Mouse (Mus musculus) brown adipose tissue, adult 24 weeks (tissue): Measurements from ENCODE around the gene Stil. TPM values are rescaled to one million over a fixed set of nuclear protein-coding genes. Genes with fewer than 3 reads are reported as not detected.

Experiments used
- H3K27ac ChIP-seq: fragments of 200-500 bp; replicated peaks from 2 replicates; pipeline ENCODE4 v1.5.1; 2012; ENCODE audit warnings: low read depth, mild to moderate bottlenecking, low read length
- H3K4me1 ChIP-seq: fragments of 200-500 bp; 2 replicates; pipeline ENCODE4 v1.6.1; 2012; ENCODE audit warnings: low read length, mixed read lengths; ENCODE audit not compliant: control insufficient read depth, insufficient read depth, insufficient read length
- H3K4me3 ChIP-seq: fragments of 200-500 bp; 2 replicates; pipeline ENCODE4 v1.5.1; 2012; ENCODE audit warnings: low read depth, mild to moderate bottlenecking, low read length, moderate library complexity; ENCODE audit not compliant: insufficient read depth
- polyA plus RNA-seq: library from polyadenylated mRNA; stranded (reverse); fragments of >200 nt; gene quantifications from 2 replicates; pipeline ENCODE4 v1.2.4, GENCODE M21; 2012; ENCODE audit not compliant: missing spikeins, insufficient read depth, insufficient read length

Gene Stil
- polyA plus RNA-seq, 1 experiment = 0.52 TPM

DNA sequence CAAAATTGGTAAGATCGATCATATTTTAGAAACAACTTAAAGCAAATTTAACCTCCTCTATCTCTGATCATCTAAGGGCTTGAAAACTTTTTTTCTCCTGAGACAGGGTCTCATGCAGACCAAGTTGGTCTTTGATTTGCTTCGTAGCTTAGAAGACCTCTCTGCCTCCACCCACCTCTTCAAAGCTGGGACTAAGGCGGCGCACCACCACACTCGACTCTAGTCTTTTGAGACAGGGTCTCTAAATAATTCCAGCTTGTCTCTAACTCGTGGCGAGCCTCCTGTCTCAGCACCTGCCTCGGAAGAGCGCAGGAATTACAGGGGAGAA lies 550 bp upstream of the Stil start:
- Histone ChIP-seq H3K4me3 (peak overlapping the region; percentile 78), H3K27ac (peak overlapping the region; percentile 92), H3K4me1 (no peaks in the 10 kb centered on the region)

DNA sequence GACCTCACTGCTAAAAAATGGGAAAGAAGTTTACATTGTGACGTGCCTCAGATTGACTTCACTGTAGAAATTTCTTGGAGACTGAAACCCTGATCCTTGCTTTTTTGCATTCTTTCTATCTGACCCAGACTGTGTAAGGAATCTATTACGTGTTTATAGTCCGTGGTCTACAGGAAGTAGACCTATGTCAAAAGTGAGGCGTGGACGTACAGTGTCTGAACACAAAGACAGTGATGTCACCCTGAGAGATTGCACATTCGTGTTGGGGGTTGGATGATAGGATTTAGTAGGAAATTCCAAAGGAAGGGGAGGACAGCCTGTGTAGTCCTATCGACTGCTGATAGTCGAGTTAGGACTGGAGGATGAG lies 453 bp downstream of the Stil start:
- H3K4me1 ChIP-seq = no peaks in the 10 kb centered on the region
- H3K4me3 ChIP-seq = peak overlapping the region; percentile 66
- H3K27ac ChIP-seq = no peak overlapping the region

DNA sequence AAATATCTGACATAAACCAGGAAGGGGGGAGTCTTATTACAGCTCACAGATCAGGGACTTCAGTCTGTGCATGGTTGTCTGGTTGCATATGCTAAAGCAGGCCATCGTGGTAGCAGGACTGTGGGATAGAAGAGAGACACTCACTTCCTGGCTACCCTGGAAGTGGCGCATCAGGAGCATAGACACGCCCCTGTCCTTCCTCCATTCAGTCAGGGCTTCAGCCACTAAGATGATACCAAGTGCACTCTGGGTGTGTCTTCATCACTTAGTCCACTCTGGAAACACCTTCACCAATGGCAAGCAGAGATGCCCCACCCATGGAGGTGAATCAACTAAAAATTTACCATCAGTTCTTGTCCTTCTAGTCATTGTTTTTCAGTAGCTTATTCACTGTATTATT lies 14.3 kb downstream of the Stil start:
- no peak overlapping the region for H3K27ac ChIP-seq

DNA sequence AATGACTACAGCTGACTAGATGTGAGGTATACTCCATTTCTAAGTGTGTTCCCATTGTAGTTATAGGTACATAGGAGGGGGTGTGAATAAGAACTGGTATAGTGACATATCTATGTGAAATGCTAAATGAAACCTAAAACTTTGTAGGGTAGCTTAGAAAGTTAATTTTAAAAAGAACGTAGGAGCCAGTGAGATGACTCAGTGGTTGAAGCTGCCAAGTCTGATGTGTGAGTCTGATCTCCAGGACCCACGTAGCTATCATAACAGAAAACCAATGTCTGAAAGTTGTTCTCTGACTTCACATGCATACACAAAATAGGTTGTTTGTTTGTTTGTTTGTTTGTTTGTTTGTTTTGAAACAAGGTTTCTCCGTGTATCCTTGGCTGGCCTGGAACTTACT lies 20.0 kb downstream of the Stil start:
- H3K27ac ChIP-seq = no peak overlapping the region
- no peak overlapping the region for H3K4me3 ChIP-seq

More for the DNA sequence above, 14.3 kb downstream of the Stil start:
- Histone ChIP-seq H3K4me1 (no peaks in the 10 kb centered on the region), H3K4me3 (no peak overlapping the region)

DNA sequence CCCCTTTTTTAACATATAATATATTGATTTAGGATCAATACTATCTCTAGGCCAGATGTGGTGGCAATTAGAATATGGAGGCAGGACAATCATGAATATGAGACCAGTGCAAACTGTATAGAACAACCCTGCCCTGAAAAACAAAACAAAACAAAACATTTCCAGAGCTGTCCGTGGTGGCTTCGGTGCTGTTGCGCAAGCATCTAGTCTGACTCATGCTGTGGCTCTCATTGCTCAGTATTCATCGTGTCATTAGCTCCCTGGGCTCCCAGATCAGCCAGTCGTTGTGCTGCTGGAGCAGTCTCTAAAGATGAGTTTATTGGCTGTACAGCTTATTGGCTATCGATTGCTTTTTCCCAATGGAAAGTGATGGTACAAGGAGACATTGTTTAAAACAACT lies 35.1 kb downstream of the Stil start:
- Histone ChIP-seq H3K4me1 (no peaks in the 10 kb centered on the region), H3K27ac (no peak overlapping the region), H3K4me3 (no peak overlapping the region)

More for the DNA sequence above, 20.0 kb downstream of the Stil start:
- H3K4me1 ChIP-seq = no peaks in the 10 kb centered on the region

DNA sequence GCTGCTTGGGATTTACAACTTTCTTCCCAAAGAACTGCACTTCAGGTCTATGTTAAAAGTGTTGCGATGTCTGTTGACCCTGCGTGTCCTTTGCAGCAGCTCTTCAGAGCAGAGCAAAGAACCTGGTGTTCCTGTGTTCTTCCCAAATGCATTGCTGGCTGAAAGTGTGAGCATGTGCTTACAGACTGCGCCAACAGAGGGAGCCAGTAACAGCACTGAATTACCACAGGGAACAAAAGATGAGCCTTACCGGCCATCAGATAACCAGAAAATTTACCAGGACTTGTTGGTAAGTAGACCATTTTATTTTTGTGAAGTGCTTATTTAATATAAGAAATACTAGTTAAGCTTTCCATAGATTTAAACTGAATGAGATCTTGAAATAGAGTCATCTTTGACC lies 38.3 kb downstream of the Stil start:
- Histone ChIP-seq H3K4me1 (no peaks in the 10 kb centered on the region), H3K4me3 (no peak overlapping the region), H3K27ac (no peak overlapping the region)

DNA sequence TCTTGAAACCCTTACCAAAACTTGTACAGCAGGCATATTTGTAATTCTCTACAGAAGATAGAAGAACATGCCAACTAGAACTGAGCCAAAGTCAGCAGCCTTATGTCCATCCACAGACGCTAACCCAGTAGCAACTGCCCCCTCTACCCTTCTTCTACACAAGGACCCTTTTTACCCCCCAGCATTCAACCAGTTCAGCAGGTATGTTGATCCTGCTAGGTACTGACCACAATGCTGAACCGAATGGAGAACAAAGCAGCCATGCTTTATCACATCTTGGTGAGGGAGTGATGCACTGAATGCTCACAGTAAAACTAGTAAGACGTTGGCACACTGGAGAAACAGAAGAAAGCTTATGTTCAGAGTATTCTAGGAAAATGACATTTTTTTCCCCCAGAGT lies 45.7 kb downstream of the Stil start:
- no peaks in the 10 kb centered on the region for H3K4me1 ChIP-seq
- H3K4me3 ChIP-seq = no peak overlapping the region
- H3K27ac ChIP-seq = no peak overlapping the region

DNA sequence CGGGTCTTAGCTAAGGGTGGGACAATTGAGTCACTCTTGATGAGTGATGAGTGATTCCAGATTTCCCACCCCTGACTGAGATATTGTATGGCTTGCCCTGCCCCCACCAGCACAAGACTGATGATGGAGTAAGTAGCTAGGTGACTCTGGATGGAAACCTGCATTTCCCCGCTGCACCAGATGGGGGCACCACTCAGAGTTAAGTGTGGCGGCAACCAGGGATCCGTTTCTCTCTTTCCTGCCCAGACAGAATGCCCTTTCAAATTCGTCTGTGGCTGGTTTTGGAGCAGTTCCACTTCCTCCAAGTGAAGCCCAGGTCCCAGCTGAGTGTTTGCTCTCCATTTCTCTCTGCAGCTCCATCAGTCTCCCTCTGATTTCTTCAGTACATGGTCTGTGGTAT lies 47.8 kb downstream of the Stil start:
- H3K4me1 ChIP-seq = 0 out of 2 replicates have a peak, but pooled peaks cover 2% of the 10 kb centered on the region
- H3K4me3 ChIP-seq = no peak overlapping the region
- no peak overlapping the region for H3K27ac ChIP-seq

DNA sequence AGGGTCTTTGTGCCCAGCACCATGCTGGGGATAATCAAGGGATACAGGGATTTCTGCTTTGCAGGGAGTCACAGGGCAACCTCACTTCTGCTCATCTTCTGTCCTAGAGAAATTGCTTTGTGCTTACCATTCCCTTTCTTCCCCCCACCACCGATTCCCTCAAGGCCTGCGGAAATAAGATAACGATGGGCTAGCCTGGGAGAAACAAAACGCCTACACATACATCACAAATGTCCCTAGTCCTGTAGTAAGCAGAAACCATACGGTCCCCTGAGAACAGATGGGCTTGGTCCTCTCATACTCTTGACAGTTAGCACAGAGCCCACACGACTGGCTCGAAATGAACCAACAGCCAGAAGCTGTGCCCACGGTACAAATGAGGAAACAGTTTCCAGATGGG lies 48.2 kb downstream of the Stil start:
- Histone ChIP-seq H3K4me3 (no peak overlapping the region), H3K27ac (no peak overlapping the region), H3K4me1 (0 out of 2 replicates have a peak, but pooled peaks cover 2% of the 10 kb centered on the region)

DNA sequence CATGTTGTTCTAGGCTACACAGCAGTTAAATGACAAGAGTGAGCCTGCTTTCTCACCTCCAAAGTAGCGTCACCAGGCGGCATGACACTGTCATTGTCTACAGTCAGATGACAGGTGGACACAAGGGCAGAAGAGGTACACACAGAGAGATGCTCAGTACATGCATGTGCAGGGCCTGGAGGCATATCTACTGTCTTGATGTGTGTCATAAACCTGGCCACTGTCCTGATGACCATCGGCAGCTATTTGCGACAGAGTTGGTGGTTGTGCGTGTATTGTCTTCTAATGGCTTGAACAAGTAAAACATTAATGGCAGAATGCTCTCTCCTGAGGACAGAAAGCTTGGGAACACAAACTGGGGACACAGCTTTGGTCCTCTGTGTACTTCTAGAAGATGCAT lies 51.3 kb downstream of the Stil start:
- Histone ChIP-seq H3K27ac (no peak overlapping the region), H3K4me1 (0 out of 2 replicates have a peak, but pooled peaks cover 2% of the 10 kb centered on the region), H3K4me3 (no peak overlapping the region)

DNA sequence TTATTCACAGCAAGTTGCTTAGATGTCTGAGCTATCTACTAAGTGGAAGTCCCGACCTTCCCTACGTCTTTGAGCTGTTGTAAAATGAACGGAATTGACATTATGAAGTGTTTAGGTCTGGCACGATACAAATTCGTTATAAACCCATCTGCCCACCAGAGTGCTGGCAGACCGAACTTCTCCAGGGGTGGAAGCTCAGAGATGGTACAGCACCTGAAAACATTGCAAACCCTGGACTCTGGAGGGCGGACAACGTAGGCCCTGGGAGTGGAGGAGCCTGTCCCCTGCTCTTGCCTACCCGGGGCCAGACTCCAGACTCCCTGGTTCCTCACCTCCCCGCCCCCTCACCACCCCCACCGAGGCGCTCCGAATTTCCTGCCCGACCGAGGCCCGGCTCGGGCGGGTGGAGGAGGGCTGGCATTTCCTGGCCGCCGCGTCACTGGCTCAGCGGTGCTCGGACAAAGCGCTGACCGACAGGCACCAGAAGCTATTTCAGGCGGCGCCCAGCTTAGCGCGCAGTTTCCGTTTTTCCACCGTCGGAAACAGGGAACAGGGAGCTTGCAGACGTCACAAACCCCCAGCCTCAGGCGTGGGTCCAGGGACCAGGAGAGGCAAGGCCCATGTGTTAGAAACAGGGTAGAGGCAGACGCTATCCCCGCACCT lies 52.5 kb downstream of the Stil start:
- peak overlapping the region; percentile 43 for H3K4me3 ChIP-seq

DNA sequence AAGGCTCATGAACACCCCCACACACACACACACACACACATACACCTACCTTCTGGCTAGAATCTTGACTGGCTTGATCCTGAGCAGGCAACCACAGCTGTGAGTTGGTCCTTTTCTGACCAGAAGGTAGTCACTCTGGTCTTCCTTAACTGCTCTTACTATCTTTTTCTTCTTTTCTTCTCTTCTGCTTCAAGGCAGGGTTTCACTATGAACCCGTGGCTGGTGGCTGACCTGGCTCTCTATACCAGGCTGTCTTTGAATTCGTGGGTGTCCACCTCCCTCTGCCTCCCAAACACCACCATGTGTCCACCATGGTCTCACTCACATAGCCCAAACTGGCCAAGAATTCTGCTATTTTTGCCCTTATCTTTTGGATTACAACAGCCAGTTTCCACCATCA lies 55.1 kb downstream of the Stil start:
- Histone ChIP-seq H3K4me3 (no peak overlapping the region), H3K27ac (no peak overlapping the region; the same call in 1 of the 2 replicates), H3K4me1 (0 out of 2 replicates have a peak, but pooled peaks cover 2% of the 10 kb centered on the region)

More for the DNA sequence above, 52.5 kb downstream of the Stil start:
- peak overlapping the region; percentile 98 for H3K27ac ChIP-seq
- 0 out of 2 replicates have a peak, but pooled peaks cover 2% of the 10 kb centered on the region for H3K4me1 ChIP-seq

DNA sequence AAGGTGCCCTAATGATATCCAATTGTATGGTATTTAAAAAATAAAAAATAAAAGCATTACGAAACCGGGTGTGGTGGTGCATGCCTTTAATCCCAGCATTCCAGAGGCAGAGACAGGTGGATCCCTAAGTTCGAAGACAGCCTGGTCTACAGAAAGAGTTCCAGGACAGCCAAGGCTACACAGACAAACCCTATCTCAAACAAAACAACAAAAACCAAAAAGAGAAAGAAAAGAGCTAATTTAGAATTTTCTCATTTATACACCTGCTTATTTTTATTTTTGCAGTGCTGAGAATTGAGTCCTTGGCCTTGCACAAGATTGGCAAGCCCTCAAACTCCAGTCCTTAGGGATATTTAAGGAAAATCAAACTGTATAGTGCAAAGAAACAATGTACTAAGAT lies 55.7 kb downstream of the Stil start:
- 0 out of 2 replicates have a peak, but pooled peaks cover 2% of the 10 kb centered on the region for H3K4me1 ChIP-seq
- H3K4me3 ChIP-seq = no peak overlapping the region
- peak overlapping the region; percentile 98 for H3K27ac ChIP-seq

DNA sequence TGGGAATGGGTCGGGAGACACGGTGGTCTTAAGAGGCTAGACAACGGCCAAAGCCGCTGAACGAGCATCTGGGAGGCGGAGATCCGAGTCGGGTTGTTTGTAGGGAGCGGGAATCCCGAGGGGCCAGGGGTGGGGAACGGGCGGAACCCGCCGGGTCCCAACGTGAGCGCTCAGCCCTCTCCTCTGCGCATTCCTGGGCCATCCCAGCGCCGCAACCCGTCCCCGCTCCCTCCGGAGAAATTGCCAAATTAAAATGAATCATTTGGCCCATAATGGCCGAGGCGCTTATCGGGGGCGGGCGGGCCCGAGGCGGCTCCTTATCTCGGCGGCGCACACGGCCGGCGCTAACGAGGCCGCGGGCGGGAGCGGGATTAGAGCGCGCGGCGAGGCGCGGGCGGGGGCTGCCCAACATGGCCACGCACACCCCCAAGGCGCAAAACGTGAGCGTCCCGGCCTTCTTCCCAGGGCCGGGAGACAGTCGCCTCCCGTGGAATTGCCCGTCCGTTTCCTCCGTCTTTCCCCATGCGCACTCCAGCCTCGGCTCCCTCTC lies 56.5 kb downstream of the Stil start, which contains the start of gene Tal1:
Gene Tal1, plus strand, starts transcription at position 56 of the 550 bp plus-strand sequence.
- Histone ChIP-seq H3K4me1 (0 out of 2 replicates have a peak, but pooled peaks cover 2% of the 10 kb centered on the region), H3K4me3 (peak within 1 kb of the TSS; percentile 73), H3K27ac (peak within 1 kb of the TSS; percentile 98)

DNA sequence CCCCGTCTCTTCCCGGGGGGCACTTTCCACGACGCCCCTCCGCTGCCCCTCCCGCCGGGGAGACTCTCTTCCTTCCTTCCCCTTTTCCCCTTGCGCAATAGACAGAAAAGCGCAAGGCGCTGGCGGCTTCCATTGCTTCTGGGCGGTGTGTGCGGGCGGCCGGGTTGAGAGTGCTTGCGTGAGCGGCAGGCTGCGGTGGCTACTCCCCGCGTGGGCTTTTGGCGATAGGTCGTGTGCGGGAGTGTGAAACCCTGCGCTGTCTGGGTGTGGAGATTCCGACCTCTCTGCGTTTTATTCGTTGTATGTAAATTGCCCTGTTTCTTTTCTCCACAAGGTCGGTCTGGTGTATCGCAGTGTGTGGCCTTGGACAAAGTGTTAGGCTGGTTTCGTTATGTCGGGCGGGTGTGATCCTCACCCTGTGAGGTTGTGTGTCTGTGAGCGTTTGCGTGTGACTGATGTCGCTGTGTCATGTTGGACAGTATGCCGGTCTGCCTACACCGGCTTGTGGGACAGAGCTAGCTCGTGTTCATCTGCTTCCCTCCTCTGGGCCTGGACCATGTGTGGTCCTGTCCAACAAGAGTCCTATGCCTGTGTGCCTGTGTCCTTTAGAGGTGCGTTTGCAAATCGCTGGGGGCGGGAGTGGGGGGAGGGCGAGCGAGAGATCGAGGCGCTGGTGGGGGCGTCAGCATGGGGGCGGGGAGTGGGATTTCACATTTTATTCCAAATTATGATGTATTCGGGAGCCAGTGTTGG lies 57.1 kb downstream of the Stil start:
- Histone ChIP-seq H3K4me3 (peak overlapping the region; percentile 73), H3K27ac (peak overlapping the region; percentile 98), H3K4me1 (0 out of 2 replicates have a peak, but pooled peaks cover 2% of the 10 kb centered on the region)
